Mouse (Mus musculus) activated CD4-positive, CD25-positive, alpha-beta regulatory T cell (primary cell): Measurements from ENCODE around the gene Rbm6. TPM values are rescaled to one million over a fixed set of nuclear protein-coding genes. Genes with fewer than 3 reads are reported as not detected.

ENCODE experiments used
- polyA plus RNA-seq, 2 experiments: library from polyadenylated mRNA; unstranded; fragments of 100-300 nt; shearing (Covaris generic); gene quantifications; one replicate each; pipeline ENCODE4 v1.2.1; 2017

The Rbm6 gene
- 10 to 100 TPM; 72.7 to 84.1 TPM for polyA plus RNA-seq

DNA sequence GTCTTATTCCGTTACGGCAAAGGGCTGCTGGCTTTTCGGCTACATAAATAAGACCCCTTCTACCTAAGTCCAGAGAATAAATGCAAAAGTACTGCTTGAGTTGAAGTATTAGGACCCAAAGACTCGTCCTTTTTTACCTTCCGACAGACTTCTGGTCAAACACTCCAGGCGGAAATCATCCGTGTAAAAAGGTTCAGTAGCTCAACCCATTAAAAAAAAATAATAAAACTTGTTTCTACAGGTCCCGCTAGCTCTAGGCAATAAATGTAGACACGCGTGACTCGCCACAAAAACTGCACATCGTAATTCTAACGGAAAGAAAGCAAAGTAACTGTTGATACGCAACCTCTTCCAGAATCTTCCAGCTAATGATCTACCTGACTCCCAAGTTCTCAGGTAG lies at the start of gene Rbm6:
TSS of gene Rbm6 (minus strand) at position 101 of the 400 bp plus-strand sequence.

DNA sequence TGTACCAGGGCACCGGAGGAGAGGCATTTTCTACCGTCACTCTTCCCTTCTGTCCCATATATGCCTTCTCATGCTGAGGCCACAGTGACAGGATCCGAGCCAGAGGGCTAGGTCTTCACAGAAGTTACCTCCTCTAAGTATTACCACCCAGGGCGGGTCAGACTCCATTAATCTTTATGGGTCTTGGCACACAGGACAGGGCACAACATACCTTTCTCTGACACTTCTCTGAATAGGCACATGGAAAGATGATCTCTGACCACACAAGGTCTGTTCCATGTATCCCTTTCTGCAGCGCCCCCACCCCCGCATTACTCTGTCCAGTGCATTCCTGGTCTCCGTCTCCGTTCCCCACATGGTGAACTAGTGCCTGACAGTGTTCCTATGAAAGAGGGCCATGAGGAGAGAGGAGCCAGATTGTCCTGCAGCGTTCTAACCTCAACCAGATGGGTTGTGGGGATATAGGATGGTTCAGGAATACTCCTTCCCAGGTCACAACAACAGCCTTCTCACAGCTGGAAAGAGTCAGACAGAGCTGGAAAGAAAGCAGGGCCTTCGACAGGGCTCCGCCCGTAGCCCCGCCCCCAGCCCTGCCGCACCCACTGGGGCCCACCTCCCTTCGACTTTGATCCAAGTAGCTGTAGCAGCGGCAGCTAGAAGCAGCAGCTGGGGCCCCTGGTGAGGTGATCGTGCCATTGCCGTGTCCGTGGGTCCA lies 33.4 kb upstream of the Rbm6 start, which contains the start of gene Mst1r:
TSS of gene Mst1r (plus strand) at position 622 of the 715 bp plus-strand sequence.

DNA sequence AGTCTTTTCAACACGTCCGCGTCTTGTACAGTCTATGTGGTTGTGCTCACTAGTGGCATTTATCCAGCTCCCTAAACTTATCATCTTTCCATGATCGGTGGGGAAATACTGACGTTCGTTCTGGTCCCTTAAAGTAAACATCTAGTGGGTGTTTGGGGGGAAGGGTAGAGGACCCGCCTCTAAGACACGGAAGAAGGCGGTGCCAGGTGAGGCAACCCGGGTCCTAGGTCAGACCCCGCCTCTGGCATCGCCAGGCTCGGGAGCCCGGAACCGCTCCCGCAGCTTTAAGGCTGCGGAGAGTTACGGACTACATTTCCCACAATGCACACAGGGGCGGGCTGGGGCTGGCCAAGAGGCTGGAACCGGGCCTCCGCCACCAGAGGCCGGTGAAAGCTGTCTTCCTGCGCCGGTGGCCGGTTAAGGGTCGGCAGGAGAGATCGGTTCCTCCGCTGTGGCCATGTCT lies 14.8 kb upstream of the Rbm6 start, which contains the start of gene Mon1a:
TSS of gene Mon1a (plus strand) at position 348 of the 463 bp plus-strand sequence.

DNA sequence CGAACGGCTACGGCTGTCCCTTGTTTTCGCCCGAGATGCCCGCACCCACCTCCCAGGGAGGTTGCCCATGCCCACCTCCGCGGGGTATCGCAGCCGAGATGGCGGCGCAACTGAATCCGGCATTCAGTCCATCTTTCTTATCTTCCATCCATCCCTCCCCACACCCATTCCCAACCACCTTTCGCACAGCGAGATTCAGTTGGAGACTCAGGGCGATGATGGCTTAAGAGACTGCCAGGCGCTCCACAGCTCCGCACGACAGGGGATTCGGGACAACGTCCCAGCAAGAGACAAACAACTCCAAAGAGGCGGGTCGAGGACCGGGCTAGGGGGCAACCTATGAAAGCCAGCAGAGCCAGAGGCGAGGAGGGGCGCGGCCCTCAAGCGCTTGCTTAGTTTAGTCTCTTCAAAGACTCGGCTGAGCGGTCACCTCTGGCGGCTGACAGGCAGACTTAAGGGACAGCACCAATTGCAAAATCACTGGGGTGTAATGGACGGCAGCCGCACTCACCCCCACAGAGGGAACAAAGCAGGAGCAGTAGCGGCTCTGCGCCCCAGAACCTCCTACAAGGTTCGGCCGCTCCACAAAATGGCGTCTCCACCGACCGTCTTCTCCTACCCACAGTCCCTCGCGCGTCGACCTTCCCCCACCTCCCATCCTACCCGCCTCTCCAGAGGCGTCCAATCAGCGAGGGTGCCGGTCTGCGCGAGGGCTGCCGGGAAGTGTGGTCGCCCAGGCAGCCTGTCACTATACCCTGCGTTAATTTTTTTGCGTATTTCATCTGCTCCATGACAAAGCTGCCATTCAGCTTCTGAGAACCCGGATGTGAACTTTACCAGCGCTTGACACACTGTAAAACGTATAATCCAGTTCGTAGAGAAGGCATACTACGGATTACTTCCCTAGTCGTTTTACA lies 102.4 kb downstream of the Rbm6 start, which contains the start of gene Rbm5:
TSS of gene Rbm5 (minus strand) at position 623 of the 917 bp plus-strand sequence.

Other genes with a start within 250 kb of the Rbm6 start
- gene Gnai2, start 237.9 kb downstream of the Rbm6 start, polyA plus RNA-seq, result 100 to 1,000 TPM; 909 to 958 TPM
- gene Slc38a3, start 203.7 kb downstream of the Rbm6 start, polyA plus RNA-seq, result under 1 TPM in 1 of 2 experiments, not detected in 1; 0.07 TPM
- not detected for gene Gnat1, start 193.5 kb downstream of the Rbm6 start, polyA plus RNA-seq
- under 1 TPM in 1 of 2 experiments, not detected in 1; 0.06 TPM for gene Sema3f, start 162.8 kb downstream of the Rbm6 start, polyA plus RNA-seq
- gene Rbm5, start 102.2 kb downstream of the Rbm6 start, polyA plus RNA-seq, result 100 to 1,000 TPM; 250 to 272 TPM
- 10 to 100 TPM; 15.3 to 27.2 TPM for gene Mon1a, start 14.9 kb upstream of the Rbm6 start, polyA plus RNA-seq
- gene Mst1r, start 33.6 kb upstream of the Rbm6 start, polyA plus RNA-seq, result not detected
- gene Actl11, start 55.2 kb upstream of the Rbm6 start, polyA plus RNA-seq, result not detected
- gene Camkv, start 62.4 kb upstream of the Rbm6 start, polyA plus RNA-seq, result under 1 TPM in 1 of 2 experiments, not detected in 1; 0.60 TPM
- gene Traip, start 76.9 kb upstream of the Rbm6 start, polyA plus RNA-seq, result 1 to 10 TPM; 6.5 to 7.3 TPM
- gene Uba7, start 102.3 kb upstream of the Rbm6 start, polyA plus RNA-seq, result 100 to 1,000 TPM; 200 to 283 TPM
- gene Gm20661, start 109.8 kb upstream of the Rbm6 start, polyA plus RNA-seq, result under 1 TPM in 1 of 2 experiments, not detected in 1; 0.38 TPM
- 1 to 10 TPM; 1.1 to 3.2 TPM for gene Inka1, start 112.6 kb upstream of the Rbm6 start, polyA plus RNA-seq
- gene Cdhr4, start 119.3 kb upstream of the Rbm6 start, polyA plus RNA-seq, result 1 to 10 TPM in 1 of 2 experiments, under 1 TPM in 1; 0.26 to 4.9 TPM
- under 1 TPM in 1 of 2 experiments, not detected in 1; 0.15 TPM for gene Gm20662, start 123.1 kb upstream of the Rbm6 start, polyA plus RNA-seq
- 100 to 1,000 TPM in 1 of 2 experiments, 10 to 100 TPM in 1; 86.8 to 112 TPM for gene Ip6k1, start 129.3 kb upstream of the Rbm6 start, polyA plus RNA-seq
- 10 to 100 TPM; 28.8 to 40.7 TPM for gene Gmppb, start 176.0 kb upstream of the Rbm6 start, polyA plus RNA-seq
- 1 to 10 TPM; 3.1 to 3.9 TPM for gene Amigo3, start 179.9 kb upstream of the Rbm6 start, polyA plus RNA-seq
- gene Mst1, start 207.2 kb upstream of the Rbm6 start, polyA plus RNA-seq, result 1 to 10 TPM; 1.9 to 2.6 TPM
- 100 to 1,000 TPM; 113 to 120 TPM for gene Rnf123, start 210.1 kb upstream of the Rbm6 start, polyA plus RNA-seq
- gene Apeh, start 221.4 kb upstream of the Rbm6 start, polyA plus RNA-seq, result 100 to 1,000 TPM in 1 of 2 experiments, 10 to 100 TPM in 1; 68.9 to 107 TPM